Comparison of ENCODE assay signal across 24 mouse cellular contexts in genomic region chr8:48728833-48729690, GRCm38 (mm10).
"Had no signal": no experiment of that assay in that cellular context is flagged by ENCODE, and none has a peak within 500 bp of the region (broad histone marks: within the 10 kb centered on the region; RNA-seq: fewer than 3 reads in every experiment).

No protein-coding gene starts in this region.

- H3K4me3 ChIP-seq: hindbrain, embryonic 13.5 days; hindbrain, embryonic 15.5 days; intestine, embryonic 15.5 days; limb, embryonic 13.5 days; limb, embryonic 15.5 days; liver, embryonic 13.5 days; liver, embryonic 15.5 days had no signal

- H3K9me3 ChIP-seq: hindbrain, embryonic 13.5 days; hindbrain, embryonic 15.5 days; intestine, embryonic 15.5 days; limb, embryonic 13.5 days; limb, embryonic 15.5 days; liver, embryonic 13.5 days; liver, embryonic 15.5 days had no signal

- H3K9ac ChIP-seq: hindbrain, embryonic 13.5 days; hindbrain, embryonic 15.5 days; intestine, embryonic 15.5 days; limb, embryonic 13.5 days; limb, embryonic 15.5 days; liver, embryonic 13.5 days; liver, embryonic 15.5 days had no signal

- H3K36me3 ChIP-seq: hindbrain, embryonic 13.5 days; hindbrain, embryonic 15.5 days; intestine, embryonic 15.5 days; limb, embryonic 13.5 days; limb, embryonic 15.5 days; liver, embryonic 13.5 days; liver, embryonic 15.5 days had no signal

- H3K27ac ChIP-seq: hindbrain, embryonic 13.5 days; hindbrain, embryonic 15.5 days; hindbrain, postnatal 0 days; intestine, embryonic 15.5 days; kidney, postnatal 0 days; limb, embryonic 13.5 days; limb, embryonic 15.5 days; liver, embryonic 15.5 days had no signal

- H3K27me3 ChIP-seq: hindbrain, embryonic 13.5 days; hindbrain, embryonic 15.5 days; intestine, embryonic 15.5 days; limb, embryonic 13.5 days; limb, embryonic 15.5 days; liver, embryonic 13.5 days; liver, embryonic 15.5 days had no signal

- H3K4me2 ChIP-seq: heart, embryonic 11.5 days; hindbrain, embryonic 13.5 days; hindbrain, embryonic 15.5 days; intestine, embryonic 15.5 days; limb, embryonic 13.5 days; limb, embryonic 15.5 days; liver, embryonic 11.5 days; liver, embryonic 13.5 days; liver, embryonic 15.5 days had no signal

- H3K4me1 ChIP-seq: hindbrain, embryonic 13.5 days; hindbrain, embryonic 15.5 days; intestine, embryonic 15.5 days; limb, embryonic 13.5 days; limb, embryonic 15.5 days; liver, embryonic 13.5 days; liver, embryonic 15.5 days had no signal

- ATAC-seq: hindbrain, postnatal 0 days; intestine, embryonic 15.5 days had no signal

- DNase-seq: gastrocnemius, postnatal 14 days; gastrocnemius, postnatal 36 days; heart, adult 18-20 months; heart, postnatal 10 days; heart, postnatal 36 days; kidney, adult 11 months; kidney, adult 2 months; kidney, adult 9 months; kidney, postnatal 14 days; kidney, postnatal 36 days; layer of hippocampus, adult 9-11 months; layer of hippocampus, postnatal 36 days; left cerebral cortex, postnatal 4 days; liver, embryonic 13.5 days had no signal
